Mouse (Mus musculus) cerebellum, adult 2 months (tissue): ENCODE measurements around the gene Fam24b.

Experiments
- CTCF ChIP-seq: fragments of 200-500 bp; IDR thresholded peaks from 2 replicates; pipeline ENCODE4 v1.5.1; 2011; ENCODE audit warnings: low read depth, mild to moderate bottlenecking, control low read depth, low read length, moderate library complexity, borderline replicate concordance; ENCODE audit not compliant: insufficient read depth
- POLR2A ChIP-seq: fragments of 200-500 bp; IDR thresholded peaks from 2 replicates; pipeline ENCODE4 v1.6.1; 2011; ENCODE audit warnings: low read length, control low read depth, borderline replicate concordance; ENCODE audit not compliant: insufficient read depth

GRCm38 (mm10) chr7:131306733-131307132 lies 22.6 kb downstream of the Fam24b start:
- TF ChIP-seq CTCF (no peak), POLR2A (no peak)
